Comparison of ENCODE assay signal across 21 mouse cellular contexts in genomic region chr15:100590436-100590835, GRCm38 (mm10).
"Had no signal": no experiment of that assay in that cellular context is flagged by ENCODE, and none has a peak within 500 bp of the region (broad histone marks: within the 10 kb centered on the region; RNA-seq: fewer than 3 reads in every experiment).

No protein-coding gene starts in this region.

- H3K36me3 ChIP-seq: liver, embryonic 12.5 days; liver, embryonic 15.5 days had no signal

- H3K9me3 ChIP-seq: intestine, embryonic 15.5 days; limb, embryonic 12.5 days; limb, embryonic 15.5 days; liver, embryonic 12.5 days; liver, embryonic 15.5 days; midbrain, embryonic 15.5 days; neural tube, embryonic 12.5 days; neural tube, embryonic 15.5 days had no signal

- DNase-seq: kidney, adult 11 months; kidney, adult 9 months; kidney, postnatal 10 days; kidney, postnatal 36 days; left cerebral cortex, postnatal 4 days; right cerebral cortex, adult 18-20 months; right cerebral cortex, postnatal 14 days; right cerebral cortex, postnatal 4 days; thymus, adult 2 months; thymus, postnatal 14 days; thymus, postnatal 4 days had no signal

- H3K4me2 ChIP-seq: intestine, embryonic 15.5 days; limb, embryonic 12.5 days; limb, embryonic 15.5 days; liver, embryonic 12.5 days; liver, embryonic 15.5 days; midbrain, embryonic 11.5 days; midbrain, embryonic 15.5 days; neural tube, embryonic 12.5 days; neural tube, embryonic 15.5 days had no signal

- ATAC-seq: intestine, embryonic 15.5 days; liver, embryonic 12.5 days; midbrain, embryonic 15.5 days had no signal

- H3K4me1 ChIP-seq: intestine, embryonic 15.5 days; limb, embryonic 12.5 days; limb, embryonic 15.5 days; liver, embryonic 12.5 days; liver, embryonic 15.5 days; midbrain, embryonic 15.5 days; neural tube, embryonic 12.5 days; neural tube, embryonic 15.5 days had no signal

- H3K27ac ChIP-seq: intestine, embryonic 15.5 days; limb, embryonic 12.5 days; limb, embryonic 15.5 days; liver, embryonic 12.5 days; liver, embryonic 15.5 days; midbrain, embryonic 15.5 days; neural tube, embryonic 12.5 days; neural tube, embryonic 15.5 days; stomach, postnatal 0 days had no signal

- H3K4me3 ChIP-seq: intestine, embryonic 15.5 days; limb, embryonic 12.5 days; limb, embryonic 15.5 days; liver, embryonic 12.5 days; liver, embryonic 15.5 days; midbrain, embryonic 15.5 days; neural tube, embryonic 12.5 days; neural tube, embryonic 15.5 days had no signal

- H3K27me3 ChIP-seq: intestine, embryonic 15.5 days; limb, embryonic 12.5 days; limb, embryonic 15.5 days; midbrain, embryonic 15.5 days; neural tube, embryonic 12.5 days; neural tube, embryonic 15.5 days had no signal

- H3K9ac ChIP-seq: intestine, embryonic 15.5 days; limb, embryonic 12.5 days; limb, embryonic 15.5 days; liver, embryonic 12.5 days; liver, embryonic 15.5 days; midbrain, embryonic 15.5 days; neural tube, embryonic 12.5 days; neural tube, embryonic 15.5 days had no signal
